Mouse (Mus musculus) kidney, postnatal 25 days (tissue): ENCODE data around the gene Eprs.
"Not testable (repeated sequence)": the region's sequence is repeated elsewhere in the genome, so short reads cannot be mapped to it uniquely, and the experiment has no call there.

Source experiments
- DNase-seq, 2 experiments: peaks; one replicate each; pipeline ENCODE4 v3.0.0; 2021; ENCODE audit warnings: mixed read lengths in 2 of 2

Gene Eprs

GRCm38 (mm10) chr1:185362677-185363520 is at the start of gene Eprs:
Eprs (plus strand) TSS chr1:185363044.
- DNase-seq = peak; percentile 99

GRCm38 (mm10) chr1:185314546-185314945 is 48.3 kb upstream of the Eprs start:
- DNase-seq = no peak

GRCm38 (mm10) chr1:185315846-185316568 is 46.8 kb upstream of the Eprs start:
- DNase-seq = peak; percentile 33 to 59

DNA sequence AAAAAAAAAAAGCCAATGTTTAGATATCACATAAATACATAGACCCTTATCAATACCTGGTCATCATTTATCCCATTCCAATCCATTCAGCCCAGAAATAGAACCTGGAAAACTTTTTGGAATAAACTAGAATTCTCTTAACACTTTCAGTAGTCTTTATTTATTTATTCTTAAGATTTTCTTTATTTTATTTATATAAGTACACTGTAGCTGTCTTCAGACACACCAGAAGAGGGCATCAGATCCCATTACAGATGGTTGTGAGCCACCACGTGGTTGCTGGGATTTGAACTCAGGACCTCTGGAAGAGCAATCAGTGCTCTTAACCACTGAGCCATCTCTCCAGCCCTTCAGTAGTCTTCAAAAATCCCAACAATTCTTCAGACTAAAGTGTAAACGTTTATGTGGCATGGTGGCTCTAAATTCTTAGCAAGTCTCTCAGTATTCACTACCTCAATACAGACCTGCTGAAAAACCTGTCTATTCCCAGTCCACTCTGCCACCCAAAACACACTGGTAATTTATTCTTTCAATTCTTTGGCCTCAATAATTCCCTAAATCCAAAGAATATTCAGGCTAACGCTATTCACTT is 35.0 kb upstream of the Eprs start:
- DNase-seq = not testable (repeated sequence)

DNA sequence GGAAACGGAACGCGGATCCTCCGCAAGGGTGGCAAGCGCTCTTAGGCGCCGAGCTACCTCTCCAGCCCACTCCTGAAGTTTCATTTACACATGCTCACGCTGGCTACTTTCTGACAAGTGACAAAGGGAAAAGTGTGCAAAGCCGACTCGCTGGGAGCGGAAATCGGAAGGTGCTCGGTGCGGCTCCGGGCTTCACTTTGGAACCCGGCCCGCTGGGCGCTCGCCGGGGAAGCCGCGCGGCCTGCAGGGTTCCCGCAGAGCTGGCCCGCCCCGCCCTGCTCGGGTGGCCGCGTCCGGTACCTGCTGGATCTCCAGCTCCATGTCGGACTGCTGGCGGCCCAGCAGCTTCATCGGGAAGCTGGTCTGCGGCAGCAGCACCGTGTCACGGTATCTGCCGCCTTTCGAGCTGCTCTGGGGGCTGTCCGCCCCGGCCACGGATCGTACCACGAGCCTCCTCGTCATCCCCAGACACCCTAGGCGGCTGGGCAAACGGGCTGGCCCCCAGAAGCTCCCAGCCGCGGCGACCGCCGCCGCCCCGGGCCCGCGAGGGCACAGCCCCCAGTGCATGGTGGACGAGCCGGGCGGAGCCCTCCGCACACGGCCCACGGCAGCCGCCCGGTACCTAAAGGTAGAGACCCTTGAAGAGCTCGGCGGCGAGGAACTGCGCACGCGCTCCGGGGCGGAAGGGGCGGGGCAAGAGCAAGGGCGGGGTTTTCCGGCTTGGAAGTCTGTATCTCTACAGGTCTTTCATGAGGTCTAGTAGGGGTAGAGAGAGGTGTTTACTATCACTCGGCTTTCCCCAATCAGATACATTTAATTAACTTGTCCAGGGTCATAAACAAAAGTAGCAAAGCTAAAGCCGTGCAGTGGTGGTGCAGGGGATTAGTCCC is 33.9 kb upstream of the Eprs start, which contains the start of gene Iars2:
TSS of gene Iars2 (minus strand) at position 676 of the 890 bp plus-strand sequence.
- DNase-seq = peak; percentile 91 to 93

- DNase-seq = no peak
Observed at GRCm38 (mm10) chr1:185329851-185330250, 33.0 kb upstream of the Eprs start.

GRCm38 (mm10) chr1:185331364-185331763 is 31.5 kb upstream of the Eprs start:
- no peak for DNase-seq

- DNase-seq = peak; percentile 87 to 96
Observed at GRCm38 (mm10) chr1:185331983-185332430, 30.8 kb upstream of the Eprs start, which contains the start of gene Bpnt1. Bpnt1 (plus strand) TSS chr1:185332149.

- peak; percentile 30 to 45 for DNase-seq
Observed at GRCm38 (mm10) chr1:185333651-185334050, 29.2 kb upstream of the Eprs start.

DNA sequence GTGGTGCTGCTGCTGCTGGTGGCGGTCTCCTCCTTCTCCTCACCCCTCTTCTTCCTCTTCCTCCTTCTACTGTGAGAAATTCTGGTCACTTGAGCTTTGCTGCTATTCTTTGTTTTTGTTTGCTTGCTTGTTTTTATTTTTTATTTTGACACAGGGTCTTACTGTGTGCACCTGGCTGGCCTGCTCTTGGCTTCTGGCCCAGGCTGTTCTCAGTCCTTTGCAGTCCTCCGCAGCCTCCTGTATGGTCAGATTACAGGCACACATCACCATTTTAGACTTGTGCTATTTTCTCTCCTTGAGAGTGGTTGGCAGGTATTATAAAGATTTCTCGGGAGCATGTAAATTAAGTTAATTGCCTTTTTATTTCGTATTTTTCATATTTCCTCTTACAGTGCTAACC is 28.7 kb upstream of the Eprs start:
- no peak for DNase-seq

GRCm38 (mm10) chr1:185335231-185335765 is 27.5 kb upstream of the Eprs start:
- peak; percentile 18 to 57 for DNase-seq

GRCm38 (mm10) chr1:185336535-185336934 is 26.3 kb upstream of the Eprs start:
- no peak for DNase-seq

GRCm38 (mm10) chr1:185342441-185342840 is 20.4 kb upstream of the Eprs start:
- DNase-seq = no peak

GRCm38 (mm10) chr1:185343422-185343821 is 19.4 kb upstream of the Eprs start:
- no peak for DNase-seq

DNA sequence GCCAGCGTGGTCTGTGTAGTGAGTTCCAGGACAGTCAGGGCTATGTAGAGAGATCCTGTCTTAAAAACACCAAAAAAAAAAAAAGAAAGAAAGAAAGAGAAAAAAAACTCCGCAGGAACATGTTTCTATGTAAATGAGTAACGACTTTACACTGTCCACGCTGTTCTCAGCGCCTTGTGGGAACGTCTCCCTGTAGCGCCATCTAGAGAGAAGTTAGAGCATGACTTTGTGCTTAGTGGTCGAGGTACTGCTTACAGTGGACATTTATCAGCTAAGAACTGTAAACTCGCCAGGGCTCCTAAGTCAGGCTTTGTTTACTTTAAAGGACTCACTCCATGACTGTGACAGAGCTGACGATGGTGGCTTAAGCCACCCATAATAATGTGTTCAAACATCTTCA is 16.7 kb upstream of the Eprs start:
- DNase-seq = no peak

DNA sequence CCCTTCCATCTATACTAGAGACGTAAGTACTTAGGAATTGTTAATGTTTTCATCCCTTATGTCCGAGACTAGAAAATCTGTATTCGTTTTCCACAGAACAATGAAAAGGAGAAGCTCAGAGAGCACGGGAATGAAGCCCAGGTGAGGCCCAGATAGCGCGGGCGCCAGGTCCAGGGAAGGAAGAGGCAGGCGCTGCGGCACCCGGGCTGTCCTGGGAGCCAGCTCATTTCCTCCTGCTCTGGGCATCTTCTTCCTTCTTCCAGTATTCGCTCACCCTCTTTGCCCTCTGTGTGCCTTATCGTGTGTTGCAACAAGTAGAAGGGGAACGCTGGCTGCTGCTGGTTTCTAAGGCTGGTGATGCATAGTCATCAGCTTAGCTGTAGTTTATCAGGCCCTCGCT is 13.1 kb upstream of the Eprs start:
- no peak for DNase-seq

- no peak for DNase-seq
Observed at GRCm38 (mm10) chr1:185350611-185351010, 12.2 kb upstream of the Eprs start.

GRCm38 (mm10) chr1:185352151-185352550 is 10.7 kb upstream of the Eprs start:
- no peak for DNase-seq

GRCm38 (mm10) chr1:185353351-185353750 is 9.5 kb upstream of the Eprs start:
- DNase-seq = no peak

DNA sequence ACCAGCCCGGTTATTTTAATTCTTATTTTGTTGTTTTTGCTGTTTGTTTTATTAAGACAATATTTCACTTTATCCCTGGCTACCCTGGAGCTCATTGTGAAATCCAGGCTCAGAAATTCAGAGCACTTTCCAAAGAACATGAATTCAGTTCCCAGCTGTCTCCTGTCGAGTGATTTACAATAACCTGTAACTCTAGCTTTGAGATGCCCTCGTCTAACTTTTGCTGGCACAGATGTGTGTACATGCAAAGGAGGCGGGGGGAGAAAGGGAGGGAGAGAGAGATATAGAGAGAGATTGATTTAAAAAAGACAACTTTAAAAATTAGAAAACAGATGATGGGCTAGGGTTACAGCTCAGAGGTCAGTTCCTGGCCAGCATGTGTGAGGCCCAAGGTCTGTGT is 8.1 kb upstream of the Eprs start:
- DNase-seq = no peak

GRCm38 (mm10) chr1:185356246-185356645 is 6.6 kb upstream of the Eprs start:
- no peak for DNase-seq

GRCm38 (mm10) chr1:185358211-185358610 is 4.6 kb upstream of the Eprs start:
- DNase-seq = no peak
